Mouse (Mus musculus): ENCODE data around the gene Cbln1.

Gene Cbln1

GRCm38 (mm10) chr8:87472271-87473236, at the start of gene Cbln1:
Gene Cbln1 (minus strand): TSS chr8:87472609.
- DNase-seq (ENCODE audit: low read depth): no peak

- no peak for DNase-seq (ENCODE audit: low read depth)
These were observed 44.7 kb upstream of the Cbln1 start for GRCm38 (mm10) chr8:87517132-87517531.

- DNase-seq (ENCODE audit: low read depth): no peak
These were observed 41.4 kb upstream of the Cbln1 start for GRCm38 (mm10) chr8:87513796-87514195.

GRCm38 (mm10) chr8:87513350-87513749, 40.9 kb upstream of the Cbln1 start:
- no peak for DNase-seq (ENCODE audit: low read depth)

- DNase-seq (ENCODE audit: low read depth): no peak
These were observed 40.2 kb upstream of the Cbln1 start for GRCm38 (mm10) chr8:87512636-87513035.

- no peak for DNase-seq (ENCODE audit: low read depth)
These were observed 34.6 kb upstream of the Cbln1 start for GRCm38 (mm10) chr8:87507046-87507445.

GRCm38 (mm10) chr8:87504441-87504840, 32.0 kb upstream of the Cbln1 start:
- no peak for DNase-seq (ENCODE audit: low read depth)

GRCm38 (mm10) chr8:87502684-87503083, 30.3 kb upstream of the Cbln1 start:
- no peak for DNase-seq (ENCODE audit: low read depth)

GRCm38 (mm10) chr8:87497641-87498040, 25.2 kb upstream of the Cbln1 start:
- no peak for DNase-seq (ENCODE audit: low read depth)

- peak; percentile 4 for DNase-seq (ENCODE audit: low read depth)
These were observed 24.1 kb upstream of the Cbln1 start for GRCm38 (mm10) chr8:87496511-87496910.

- DNase-seq (ENCODE audit: low read depth): no peak
These were observed 22.5 kb upstream of the Cbln1 start for GRCm38 (mm10) chr8:87494862-87495261.

GRCm38 (mm10) chr8:87489841-87490415, 17.5 kb upstream of the Cbln1 start:
- DNase-seq (ENCODE audit: low read depth): peak; percentile 42

- no peak for DNase-seq (ENCODE audit: low read depth)
These were observed 9.0 kb upstream of the Cbln1 start for GRCm38 (mm10) chr8:87481396-87481795.

GRCm38 (mm10) chr8:87478221-87478620, 5.8 kb upstream of the Cbln1 start:
- no peak for DNase-seq (ENCODE audit: low read depth)

GRCm38 (mm10) chr8:87477102-87477645, 4.8 kb upstream of the Cbln1 start:
- no peak for DNase-seq (ENCODE audit: low read depth)

- DNase-seq (ENCODE audit: low read depth): no peak
These were observed 3.1 kb upstream of the Cbln1 start for GRCm38 (mm10) chr8:87475551-87475950.

- no peak for DNase-seq (ENCODE audit: low read depth)
These were observed 2.0 kb upstream of the Cbln1 start for GRCm38 (mm10) chr8:87474379-87474778.

GRCm38 (mm10) chr8:87473940-87474339, 1.5 kb upstream of the Cbln1 start:
- no peak for DNase-seq (ENCODE audit: low read depth)

GRCm38 (mm10) chr8:87473314-87473713, 905 bp upstream of the Cbln1 start:
- DNase-seq (ENCODE audit: low read depth): no peak

GRCm38 (mm10) chr8:87471603-87472270, 672 bp downstream of the Cbln1 start:
- no peak for DNase-seq (ENCODE audit: low read depth)

GRCm38 (mm10) chr8:87470834-87471602, 1.4 kb downstream of the Cbln1 start:
- no peak for DNase-seq (ENCODE audit: low read depth)
